Mouse (Mus musculus): ENCODE data around the gene Ramac.

GRCm38 (mm10) chr7:81788536-81788935 is 25.8 kb downstream of the Ramac start:
- TF ChIP-seq CTCF (IDR thresholded peaks at IDR 0.05; ENCODE audit: low read depth, low read length): no peak
- no peak for TF ChIP-seq EP300 (IDR thresholded peaks at IDR 0.05; ENCODE audit: insufficient read depth, low read depth, low read length)
- no peak for TF ChIP-seq POLR2A (IDR thresholded peaks at IDR 0.05; ENCODE audit: insufficient read depth, low read length)
